Mouse (Mus musculus): ENCODE data around the gene Gas7.

- TF ChIP-seq CTCF (IDR thresholded peaks at IDR 0.05) (no peak), EP300 (IDR thresholded peaks at IDR 0.05) (no peak)
Measured at GRCm38 (mm10) chr11:67423575-67423974, 31.7 kb upstream of the Gas7 start.

Measured in lung, postnatal 0 days (tissue).